Mouse (Mus musculus) hindbrain, embryonic 13.5 days (tissue): ENCODE measurements around the gene Bcas3. TPM values are rescaled to one million over a fixed set of nuclear protein-coding genes. Genes with fewer than 3 reads are reported as not detected.

Experiments
- ATAC-seq: fragments of 200-750 bp; cut with Nextera tagmentation; 2 replicates; pipeline ENCODE4 v1.8.0; 2017; ENCODE audit warnings: moderate TSS enrichment; ENCODE audit not compliant: low FRiP score
- H3K27ac ChIP-seq: fragments of 300-500 bp; sonication (generic); 2 replicates; pipeline ENCODE4 v1.5.1; 2015; ENCODE audit warnings: inconsistent platforms, mild to moderate bottlenecking, moderate library complexity
- H3K27me3 ChIP-seq: fragments of 300-500 bp; sonication (generic); 2 replicates; pipeline ENCODE4 v1.6.1; 2015; ENCODE audit warnings: mild to moderate bottlenecking, inconsistent platforms
- H3K36me3 ChIP-seq: fragments of 300-500 bp; sonication (generic); 2 replicates; pipeline ENCODE4 v1.6.1; 2015; ENCODE audit warnings: mild to moderate bottlenecking, inconsistent platforms
- H3K4me1 ChIP-seq: fragments of 300-500 bp; sonication (generic); replicated peaks from 2 replicates; pipeline ENCODE4 v1.6.1; 2015; ENCODE audit warnings: inconsistent platforms
- H3K4me2 ChIP-seq: fragments of 300-500 bp; sonication (generic); 2 replicates; pipeline ENCODE4 v1.6.1; 2015; ENCODE audit warnings: inconsistent platforms, mild to moderate bottlenecking, moderate library complexity
- H3K4me3 ChIP-seq: fragments of 300-500 bp; sonication (generic); 2 replicates; pipeline ENCODE4 v1.5.1; 2015; ENCODE audit warnings: mild to moderate bottlenecking, inconsistent platforms
- H3K9ac ChIP-seq: fragments of 300-500 bp; sonication (generic); 2 replicates; pipeline ENCODE4 v1.6.1; 2015; ENCODE audit warnings: mild to moderate bottlenecking, inconsistent platforms
- H3K9me3 ChIP-seq: fragments of 300-500 bp; sonication (generic); 2 replicates; pipeline ENCODE4 v1.6.1; 2016; ENCODE audit warnings: inconsistent platforms
- WGBS: fragments of 180-500 bp; shearing (Covaris S2); methylation state at CpG from one replicate; pipeline ENCODE4 v1.1.7; 2015; 5-methylcytosine and 5-hydroxymethylcytosine counted together
- polyA plus RNA-seq: library from polyadenylated mRNA; unstranded; fragments of >200 nt; fragmentation: Nextera tagmentation; extraction: Ambion mirVana; gene quantifications from 2 replicates; pipeline ENCODE4 v1.2.1, GENCODE M21; 2015

The Bcas3 gene
- polyA plus RNA-seq, 1 experiment from 2014 or later, result 34.0 TPM

GRCm38 (mm10) chr11:85329167-85329894 lies 23.6 kb upstream of the Bcas3 start:
- no peaks in the 10 kb centered on the region for H3K27me3 ChIP-seq
- ATAC-seq, result no peak
- H3K9me3 ChIP-seq, result no peaks in the 10 kb centered on the region
- H3K36me3 ChIP-seq, result peaks cover 25% of the 10 kb centered on the region
- no peak overlapping the region for H3K4me2 ChIP-seq
- H3K9ac ChIP-seq, result no peak overlapping the region
- WGBS, result 92% methylated on average over 7 of the region's 7 CpGs
- H3K4me1 ChIP-seq, result no peaks in the 10 kb centered on the region
- no peak overlapping the region for H3K4me3 ChIP-seq
- H3K27ac ChIP-seq, result no peak overlapping the region

DNA sequence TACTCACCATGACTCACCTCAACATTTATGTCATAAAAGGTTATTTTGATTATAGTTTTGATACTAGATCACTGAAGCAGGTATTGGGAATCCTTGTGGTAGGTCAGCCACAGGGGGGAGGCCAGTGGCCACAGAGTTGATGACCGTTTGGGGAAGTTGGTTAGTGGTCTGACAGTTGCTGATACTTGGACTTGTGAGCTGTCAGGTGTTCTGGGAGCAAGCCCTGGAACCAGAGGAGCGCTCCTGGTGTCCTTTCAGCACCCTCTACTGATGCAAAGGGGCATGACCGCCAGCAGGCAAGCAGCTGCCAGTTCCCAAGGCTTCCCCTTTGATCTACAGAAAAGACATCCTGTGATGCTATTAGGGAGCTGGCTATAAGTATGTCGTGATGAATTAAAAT lies 18.2 kb upstream of the Bcas3 start:
- H3K4me3 ChIP-seq, result no peak overlapping the region
- H3K27ac ChIP-seq, result no peak overlapping the region
- peaks cover 61% of the 10 kb centered on the region for H3K36me3 ChIP-seq
- no peaks in the 10 kb centered on the region for H3K4me1 ChIP-seq
- WGBS, result 43% methylated on average over 4 of the region's 4 CpGs
- H3K4me2 ChIP-seq, result no peak overlapping the region
- H3K27me3 ChIP-seq, result no peaks in the 10 kb centered on the region
- no peak for ATAC-seq
- no peaks in the 10 kb centered on the region for H3K9me3 ChIP-seq
- no peak overlapping the region for H3K9ac ChIP-seq

- H3K4me1 ChIP-seq, result no peaks in the 10 kb centered on the region
- peaks cover 70% of the 10 kb centered on the region for H3K36me3 ChIP-seq
- no peak for ATAC-seq
- 99% methylated on average over 6 of the region's 6 CpGs for WGBS
- H3K4me2 ChIP-seq, result no peak overlapping the region
- H3K27ac ChIP-seq, result no peak overlapping the region
- no peak overlapping the region for H3K9ac ChIP-seq
- no peaks in the 10 kb centered on the region for H3K27me3 ChIP-seq
- no peak overlapping the region for H3K4me3 ChIP-seq
- H3K9me3 ChIP-seq, result no peaks in the 10 kb centered on the region
Observed at GRCm38 (mm10) chr11:85339173-85339831, 13.7 kb upstream of the Bcas3 start.

DNA sequence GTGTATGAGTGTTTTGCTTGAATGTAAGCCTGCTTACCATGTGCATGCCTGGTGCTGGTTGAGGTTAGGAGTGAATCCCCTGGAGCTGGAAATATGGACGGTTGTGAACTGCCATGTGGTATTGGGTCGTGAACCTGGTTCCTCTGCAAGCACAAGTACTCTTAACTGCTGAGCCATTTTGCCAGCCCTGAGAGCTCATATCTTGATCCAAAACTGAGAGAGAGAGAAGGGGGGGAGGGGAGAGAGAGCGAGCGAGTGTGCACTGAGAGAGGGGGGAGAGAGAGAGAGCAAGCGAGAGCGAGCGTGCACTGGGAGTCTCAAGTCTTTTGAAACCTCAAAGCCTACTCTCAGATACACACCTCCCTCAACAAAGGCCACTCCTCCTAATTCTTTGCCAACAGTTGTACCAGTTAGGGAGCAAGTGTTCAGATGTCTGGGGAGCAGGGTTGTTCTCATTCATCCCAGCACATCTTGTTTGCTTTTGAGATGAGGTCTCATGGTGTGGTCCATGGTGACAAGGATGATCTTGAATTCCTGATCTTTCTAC lies 12.8 kb upstream of the Bcas3 start:
- no peak for ATAC-seq
- Histone ChIP-seq H3K36me3 (peaks cover 64% of the 10 kb centered on the region), H3K4me3 (no peak overlapping the region)

DNA sequence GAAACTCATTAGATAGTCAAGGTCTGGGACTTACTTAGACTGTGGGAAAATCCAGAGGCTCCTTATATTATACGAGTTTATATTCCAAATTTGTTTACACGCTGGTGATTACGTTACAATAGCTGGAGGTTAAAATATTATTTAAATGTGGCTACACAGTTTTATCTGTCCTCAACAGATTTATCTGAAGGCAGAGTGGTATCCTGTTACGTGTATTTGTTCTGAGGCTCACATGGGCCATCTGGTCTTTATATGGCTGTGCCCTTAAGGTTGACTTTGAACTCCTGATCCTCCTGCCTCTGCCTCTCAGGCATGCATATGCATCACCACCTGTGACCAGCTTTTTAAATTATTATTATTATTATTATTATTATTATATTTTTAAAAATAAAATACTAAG lies 852 bp downstream of the Bcas3 start:
- Histone ChIP-seq H3K36me3 (peaks cover 14% of the 10 kb centered on the region; the same call in 1 of the 2 replicates), H3K27me3 (no peaks in the 10 kb centered on the region), H3K9me3 (no peaks in the 10 kb centered on the region), H3K4me1 (peaks cover 16% of the 10 kb centered on the region), H3K4me3 (peak overlapping the region; percentile 72), H3K9ac (peak overlapping the region; percentile 86), H3K4me2 (peak overlapping the region; percentile 84), H3K27ac (no peak overlapping the region)
- 79% methylated on average over 4 of the region's 4 CpGs for whole genome bisulfite sequencing
- ATAC-seq, result no peak

More for the DNA sequence above, 12.8 kb upstream of the Bcas3 start:
- no peaks in the 10 kb centered on the region for H3K27me3 ChIP-seq
- 96% methylated on average over 7 of the region's 7 CpGs for WGBS
- H3K4me2 ChIP-seq, result no peak overlapping the region
- H3K27ac ChIP-seq, result no peak overlapping the region
- no peaks in the 10 kb centered on the region for H3K9me3 ChIP-seq
- no peak overlapping the region for H3K9ac ChIP-seq
- H3K4me1 ChIP-seq, result no peaks in the 10 kb centered on the region

DNA sequence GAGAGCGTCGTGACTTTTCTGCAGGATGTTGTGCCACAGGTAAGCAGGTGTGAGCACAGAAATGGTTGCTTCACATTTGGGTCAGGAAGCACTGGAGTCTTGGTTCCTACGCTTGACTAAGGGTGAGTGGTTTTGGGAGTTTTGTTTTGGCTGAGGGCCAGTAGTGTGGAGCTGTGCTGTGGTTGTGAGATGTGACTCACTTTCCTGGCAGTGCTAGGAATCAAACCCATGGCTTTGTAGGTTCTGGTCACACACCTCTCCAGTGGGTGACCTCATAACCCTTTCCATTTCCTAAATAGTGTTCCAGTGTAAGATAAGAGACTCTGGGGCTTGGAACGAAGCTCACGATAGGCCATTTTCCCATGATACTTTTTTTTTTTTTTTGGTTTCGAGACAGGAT lies 6.7 kb downstream of the Bcas3 start:
- Histone ChIP-seq H3K36me3 (peaks cover 59% of the 10 kb centered on the region), H3K4me2 (no peak overlapping the region), H3K9me3 (no peaks in the 10 kb centered on the region), H3K27me3 (no peaks in the 10 kb centered on the region), H3K9ac (no peak overlapping the region), H3K4me3 (no peak overlapping the region), H3K27ac (no peak overlapping the region), H3K4me1 (no peaks in the 10 kb centered on the region)
- WGBS, result 93% methylated on average over 6 of the region's 6 CpGs
- ATAC-seq, result no peak

GRCm38 (mm10) chr11:85361621-85362020 lies 8.7 kb downstream of the Bcas3 start:
- H3K27ac ChIP-seq, result no peak overlapping the region
- no peaks in the 10 kb centered on the region for H3K9me3 ChIP-seq
- H3K4me2 ChIP-seq, result no peak overlapping the region
- H3K4me3 ChIP-seq, result no peak overlapping the region
- no peak overlapping the region for H3K9ac ChIP-seq
- ATAC-seq, result no peak
- H3K4me1 ChIP-seq, result no peaks in the 10 kb centered on the region
- WGBS, result 83% methylated on average over 8 of the region's 8 CpGs
- H3K27me3 ChIP-seq, result no peaks in the 10 kb centered on the region
- peaks cover 74% of the 10 kb centered on the region for H3K36me3 ChIP-seq

DNA sequence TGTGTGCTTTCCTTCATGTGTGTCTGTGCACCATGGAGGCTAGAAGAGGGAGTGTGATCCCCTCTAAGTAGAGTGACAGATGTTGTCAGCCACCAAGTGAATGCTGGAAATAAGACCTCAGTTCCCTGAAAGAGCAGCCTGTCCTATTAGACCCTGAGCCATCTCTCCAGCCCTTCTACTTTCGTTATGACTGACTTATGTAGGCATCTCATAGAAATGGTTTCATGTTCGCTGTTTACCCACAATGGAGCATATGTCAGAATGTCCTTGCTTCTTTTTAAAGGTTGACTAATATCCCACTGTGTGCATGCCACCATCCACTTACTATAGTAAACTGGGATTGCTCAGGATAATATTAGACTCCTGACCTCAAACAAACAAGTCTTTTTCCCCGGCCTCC lies 13.2 kb downstream of the Bcas3 start:
- no peak overlapping the region for H3K4me3 ChIP-seq
- H3K9me3 ChIP-seq, result no peaks in the 10 kb centered on the region
- no peaks in the 10 kb centered on the region for H3K27me3 ChIP-seq
- H3K36me3 ChIP-seq, result peaks cover 78% of the 10 kb centered on the region
- no peak for ATAC-seq
- no peak overlapping the region for H3K27ac ChIP-seq
- 86% methylated on average over 3 of the region's 3 CpGs for WGBS
- H3K9ac ChIP-seq, result no peak overlapping the region
- H3K4me1 ChIP-seq, result no peaks in the 10 kb centered on the region
- H3K4me2 ChIP-seq, result no peak overlapping the region

DNA sequence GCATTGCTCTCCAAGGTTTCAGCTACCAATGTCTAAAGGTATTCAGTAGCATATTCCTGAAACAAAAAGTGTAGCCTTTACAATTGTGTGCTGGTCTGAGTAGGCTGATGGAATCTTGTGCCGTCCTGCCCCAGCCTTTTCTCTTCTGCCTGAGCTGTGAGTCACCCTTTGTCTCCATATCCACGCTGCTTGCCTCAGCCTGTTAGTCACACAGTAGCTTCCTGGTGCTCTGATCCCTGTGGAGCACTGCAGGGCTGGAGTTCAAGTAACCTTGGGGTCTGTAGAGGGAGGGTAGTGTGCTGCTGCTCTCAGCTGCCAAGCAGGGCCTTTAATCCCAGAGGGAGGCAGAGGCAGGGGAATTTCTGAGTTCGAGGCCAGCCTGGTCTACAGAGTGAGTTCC lies 14.9 kb downstream of the Bcas3 start:
- Histone ChIP-seq H3K36me3 (peaks cover 76% of the 10 kb centered on the region), H3K4me2 (no peak overlapping the region), H3K4me1 (no peaks in the 10 kb centered on the region), H3K4me3 (no peak overlapping the region), H3K9ac (no peak overlapping the region), H3K27me3 (no peaks in the 10 kb centered on the region), H3K27ac (no peak overlapping the region), H3K9me3 (no peaks in the 10 kb centered on the region)
- no peak for ATAC-seq
- 58% methylated on average over 3 of the region's 3 CpGs for WGBS

DNA sequence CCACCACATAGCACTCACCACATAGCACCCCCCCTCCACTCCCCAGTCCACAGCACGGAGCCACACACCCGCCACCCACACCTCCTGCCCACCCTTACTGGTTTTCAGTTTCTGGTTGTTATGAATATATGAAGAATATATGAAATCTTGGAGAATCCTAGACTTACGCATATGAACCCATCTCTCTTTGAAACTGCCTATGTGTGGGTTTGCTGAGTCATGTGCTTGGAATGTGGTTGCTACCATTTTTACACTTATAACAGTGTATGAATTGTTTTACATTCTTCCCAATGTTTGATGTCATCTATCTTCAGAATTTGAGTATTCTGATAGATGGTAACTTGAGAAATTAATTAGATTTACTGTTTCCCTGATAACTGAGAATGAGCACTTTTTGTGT lies 26.1 kb downstream of the Bcas3 start:
- H3K36me3 ChIP-seq, result peaks cover 2% of the 10 kb centered on the region; the same call in 1 of the 2 replicates
- ATAC-seq, result no peak

DNA sequence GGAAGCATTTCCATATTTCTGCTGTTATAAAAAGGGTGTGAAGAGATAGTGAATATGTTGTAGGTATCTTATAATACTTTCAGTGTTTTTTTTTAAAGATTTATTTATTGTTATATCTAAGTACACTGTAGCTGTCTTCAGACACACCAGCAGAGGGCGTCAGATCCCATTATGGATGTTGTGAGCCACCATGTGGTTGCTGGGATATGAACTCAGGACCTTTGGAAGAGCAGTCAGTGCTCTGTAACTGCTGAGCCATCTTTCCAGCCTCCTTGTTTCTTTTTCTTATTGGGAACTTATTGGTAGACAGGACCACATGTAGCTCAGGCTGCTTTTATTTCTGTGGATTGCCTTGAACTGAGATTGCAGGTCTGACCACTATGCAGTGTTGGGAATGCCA lies 27.1 kb downstream of the Bcas3 start:
- no peaks in the 10 kb centered on the region for H3K9me3 ChIP-seq
- no peak for ATAC-seq
- no peak overlapping the region for H3K27ac ChIP-seq
- H3K4me2 ChIP-seq, result no peak overlapping the region
- H3K4me3 ChIP-seq, result no peak overlapping the region
- WGBS, result 15% methylated on average over 1 of the region's 1 CpGs
- H3K9ac ChIP-seq, result no peak overlapping the region
- peaks cover 2% of the 10 kb centered on the region; the same call in 1 of the 2 replicates for H3K36me3 ChIP-seq
- no peaks in the 10 kb centered on the region for H3K27me3 ChIP-seq
- no peaks in the 10 kb centered on the region for H3K4me1 ChIP-seq

More for the DNA sequence above, 26.1 kb downstream of the Bcas3 start:
- H3K27ac ChIP-seq, result no peak overlapping the region
- H3K9me3 ChIP-seq, result no peaks in the 10 kb centered on the region
- H3K4me3 ChIP-seq, result no peak overlapping the region
- no peak overlapping the region for H3K4me2 ChIP-seq
- H3K27me3 ChIP-seq, result no peaks in the 10 kb centered on the region
- no peak overlapping the region for H3K9ac ChIP-seq
- WGBS, result 89% methylated on average over 3 of the region's 3 CpGs
- H3K4me1 ChIP-seq, result no peaks in the 10 kb centered on the region

- no peak overlapping the region for H3K4me2 ChIP-seq
- H3K9me3 ChIP-seq, result no peaks in the 10 kb centered on the region
- H3K27ac ChIP-seq, result no peak overlapping the region
- H3K4me3 ChIP-seq, result no peak overlapping the region
- no peak for ATAC-seq
- H3K36me3 ChIP-seq, result no peaks in the 10 kb centered on the region
- WGBS, result 18% methylated on average over 4 of the region's 4 CpGs
- no peaks in the 10 kb centered on the region for H3K27me3 ChIP-seq
- no peaks in the 10 kb centered on the region for H3K4me1 ChIP-seq
- H3K9ac ChIP-seq, result no peak overlapping the region
Observed at GRCm38 (mm10) chr11:85382055-85382454, 29.1 kb downstream of the Bcas3 start.
